Mouse (Mus musculus) adrenal gland, adult 18-20 months (tissue): Measurements from ENCODE around the gene Nrxn1. TPM values are rescaled to one million over a fixed set of nuclear protein-coding genes. Genes with fewer than 3 reads are reported as not detected.

Experiments
- microRNA-seq, 2 experiments: library from miRNA; unstranded; fragments of <30 nt; microRNA quantifications; one replicate each; pipeline ENCODE4 v1.2.0; 2021; ENCODE audit warnings: borderline number of aligned reads in 2 of 2
- total RNA-seq, 2 experiments: library from RNA; stranded (reverse); gene quantifications; 1 replicate in 1 of 2; 2 replicates in 1 of 2; pipeline ENCODE4 v1.2.3; 2021

The Nrxn1 gene
- total RNA-seq, 2 experiments from 2014 or later = 12.1 to 15.1 TPM

Small RNA genes within 50 kb of the gene (microRNA-seq; reads per million reads assigned to microRNA genes)
- gene Gm24510 (0 reads per million in 2 experiments), gene Gm27475 (0 reads per million in 2 experiments), gene Gm47307 (0 reads per million in 2 experiments)
